In the genomic region with DNA sequence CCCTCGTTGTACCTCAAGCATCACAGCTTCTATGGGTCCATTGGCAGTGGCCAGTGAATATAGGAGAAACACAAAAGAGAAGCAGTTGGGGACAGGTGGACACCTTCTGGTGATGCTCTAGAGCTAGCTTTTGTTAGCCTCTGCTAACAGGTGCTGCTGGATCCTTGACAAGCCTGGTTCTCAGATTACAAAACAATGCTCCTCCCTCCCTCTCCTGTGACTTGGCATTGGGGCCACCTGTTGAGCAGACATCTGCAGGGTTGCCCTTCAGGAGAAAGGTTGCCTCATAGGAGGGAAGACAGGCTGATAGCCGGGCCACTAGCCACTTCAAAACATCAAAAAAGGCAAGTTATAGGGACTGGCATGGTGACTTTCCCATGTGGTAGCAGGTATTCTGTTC, we compare ENCODE assay signal across 8 mouse cellular contexts. TPM values are rescaled to one million over a fixed set of nuclear protein-coding genes. Genes with fewer than 3 reads are reported as not detected.
DNase-seq lines count a peak whose midpoint lies in the region; ATAC-seq and TF ChIP-seq lines count a peak whose summit lies in the region.

A gene (plus strand): TSS at position 287 of the 400 bp plus-strand sequence.

- no peak within 1 kb of the TSS for H3K9ac ChIP-seq in intestine, postnatal 0 days (ENCODE audit: low read depth, low read length)

- no peaks in the 10 kb centered on the region for H3K9me3 ChIP-seq in intestine, postnatal 0 days (ENCODE audit: control insufficient read depth)

- H3K4me3 ChIP-seq in intestine, postnatal 0 days (ENCODE audit: low read depth, low read length) = no peak within 1 kb of the TSS

- TF ChIP-seq CTCF in intestine, postnatal 0 days (IDR thresholded peaks at IDR 0.05; ENCODE audit: low read depth) = no peak

- H3K4me1 ChIP-seq in intestine, postnatal 0 days (replicated peaks; ENCODE audit: control insufficient read depth, insufficient read depth, low read length) = no peaks in the 10 kb centered on the region

- no peak for ATAC-seq in frontal cortex, adult (ENCODE audit: low TSS enrichment)
- ATAC-seq in intestine, postnatal 0 days = no peak

- no peaks in the 10 kb centered on the region for H3K27me3 ChIP-seq in intestine, postnatal 0 days (replicated peaks; ENCODE audit: control insufficient read depth, insufficient read depth, low read length)

- no peak within 1 kb of the TSS for H3K4me2 ChIP-seq in intestine, postnatal 0 days (replicated peaks; ENCODE audit: low read depth)

- H3K27ac ChIP-seq in intestine, postnatal 0 days (ENCODE audit: low read depth, low read length) = no peak within 1 kb of the TSS

- no peak for DNase-seq in frontal cortex, adult 2 months (ENCODE audit: extremely low spot score in 1 of 2, low spot score in 1 of 2)
- DNase-seq in ES-CJ7 (ENCODE audit: low read depth, low spot score) = peak; percentile 44
- no peak for DNase-seq in gonadal fat pad, adult 2 months (ENCODE audit: low read depth)
- no peak for DNase-seq in ovary, postnatal 36 days (ENCODE audit: low spot score)
- DNase-seq in layer of hippocampus, postnatal 14 days (ENCODE audit: low spot score in 2 of 2) = no peak
- DNase-seq in embryo, embryonic 11 days = no peak

- H3K36me3 ChIP-seq in intestine, postnatal 0 days (ENCODE audit: control insufficient read depth, insufficient read depth) = no peaks in the 10 kb centered on the region

- WGBS in intestine, postnatal 0 days = 43% methylated on average over 2 of the region's 2 CpGs

RNA-seq across cellular contexts. Expression of the gene that starts here (rescaled TPM):
- 10.3 and 11.6 TPM in 2 replicates for polyA plus RNA-seq in frontal cortex, adult 2 months (2012; rRNA removed)
- 64.9 and 72.7 TPM in 2 replicates for polyA plus RNA-seq in gonadal fat pad, adult 2 months (2012; rRNA removed)
- polyA plus RNA-seq in intestine, postnatal 0 days (2015; fragmentation: Nextera tagmentation; extraction: Ambion mirVana) = 16.1 and 17.8 TPM in 2 replicates
- 10 to 100 TPM in 1 of 2 experiments, 1 to 10 TPM in 1; 7.8 to 11.6 TPM for total RNA-seq in layer of hippocampus, postnatal 14 days (2021)
